Mouse (Mus musculus): ENCODE measurements around the gene Rpl22.

DNA sequence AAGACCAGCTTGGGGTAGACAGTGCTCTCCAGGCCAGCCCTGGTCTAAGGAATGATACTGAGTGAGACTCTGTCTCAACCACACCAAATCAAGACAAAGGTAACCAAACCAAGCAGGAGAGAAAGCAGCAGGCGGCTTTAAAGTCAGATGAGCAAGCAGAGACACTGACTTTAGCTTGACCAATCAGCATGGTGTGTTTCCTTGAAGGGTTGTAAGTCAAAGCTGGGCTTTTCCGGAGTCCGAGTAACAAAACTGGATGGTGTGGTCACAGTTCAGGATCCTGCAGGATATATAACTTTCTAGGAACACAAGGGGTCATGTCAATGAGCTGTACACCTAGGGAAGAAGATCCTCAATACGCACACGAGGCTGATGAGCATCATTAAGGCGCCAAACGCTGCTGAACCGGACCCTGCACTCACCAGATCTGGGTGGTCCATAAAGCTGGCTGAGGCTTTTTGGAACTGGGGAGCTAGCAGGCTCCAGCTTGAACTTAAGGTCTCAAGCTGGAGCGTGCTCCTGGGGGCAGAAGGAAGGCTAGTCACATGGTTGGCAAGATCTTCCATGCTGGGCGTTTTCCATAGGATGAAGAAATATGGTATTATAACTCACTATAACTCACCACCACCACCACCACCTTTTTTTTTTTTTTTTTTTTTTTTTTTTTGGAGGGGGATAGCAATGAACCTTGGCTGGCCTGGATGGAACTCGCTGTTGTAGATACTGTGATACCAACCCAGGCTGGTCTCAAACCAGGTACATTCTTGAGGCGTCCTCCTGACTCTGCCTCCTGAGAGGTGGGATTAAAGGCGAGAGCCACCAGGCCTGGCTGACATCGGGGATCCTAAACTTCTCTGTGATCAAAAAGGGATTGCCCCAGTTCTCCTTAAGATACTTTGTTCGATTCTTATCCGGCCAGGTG lies 640 bp upstream of the Rpl22 start:
- no peak for TF ChIP-seq POLR2A (IDR thresholded peaks at IDR 0.05; ENCODE audit: control insufficient read depth, low read depth, low read length)
- TF ChIP-seq CTCF (IDR thresholded peaks at IDR 0.05; ENCODE audit: control insufficient read depth, insufficient read depth, insufficient replicate concordance, low read depth, low read length), result no peak

Data from testis, adult 2 months (tissue).